Mouse (Mus musculus): ENCODE measurements at regions not wholly inside any gene's neighbourhood (a gene's known extent, or its start where the extent isn't known, plus 50 kb on each side); places are given as distances from the start of the nearest gene placed in this dataset.
"Not testable (repeated sequence)": the region's sequence is repeated elsewhere in the genome, so short reads cannot be mapped to it uniquely, and the experiment has no call there.

- no peak overlapping the region for H3K27ac ChIP-seq (replicated peaks)
- no peak overlapping the region for H3K9ac ChIP-seq (replicated peaks)
- no peaks in the 10 kb centered on the region for H3K27me3 ChIP-seq
- ATAC-seq (replicated peaks): peak; percentile 72
- H3K4me2 ChIP-seq (replicated peaks): no peak overlapping the region
- peaks cover 6% of the 10 kb centered on the region; the same call in 1 of the 2 replicates for H3K4me1 ChIP-seq
- H3K36me3 ChIP-seq: no peaks in the 10 kb centered on the region
- 7% methylated on average over 5 of the region's 5 CpGs for WGBS
- H3K4me3 ChIP-seq: no peak overlapping the region
- no peaks in the 10 kb centered on the region for H3K9me3 ChIP-seq
Measured at GRCm38 (mm10) chr15:44851346-44852064, 4717.3 kb downstream of the 9330182O14Rik start.

- H3K27me3 ChIP-seq: no peaks in the 10 kb centered on the region
- ATAC-seq (replicated peaks): no peak
- H3K4me3 ChIP-seq: no peak overlapping the region
Measured at GRCm38 (mm10) chr15:44857080-44857479, 4722.9 kb downstream of the 9330182O14Rik start.

GRCm38 (mm10) chr15:44859369-44859768, 4725.2 kb downstream of the 9330182O14Rik start:
- 49% methylated on average over 3 of the region's 3 CpGs for WGBS
- H3K27ac ChIP-seq (replicated peaks): no peak overlapping the region
- H3K4me1 ChIP-seq: no peaks in the 10 kb centered on the region
- no peaks in the 10 kb centered on the region for H3K36me3 ChIP-seq
- no peak overlapping the region for H3K9ac ChIP-seq (replicated peaks)
- H3K4me2 ChIP-seq (replicated peaks): no peak overlapping the region
- H3K27me3 ChIP-seq: no peaks in the 10 kb centered on the region
- H3K4me3 ChIP-seq: no peak overlapping the region
- no peaks in the 10 kb centered on the region for H3K9me3 ChIP-seq
- ATAC-seq (replicated peaks): no peak

More at GRCm38 (mm10) chr15:44857080-44857479, 4722.9 kb downstream of the 9330182O14Rik start:
- 47% methylated on average over 1 of the region's 1 CpGs for WGBS
- Histone ChIP-seq H3K27ac (replicated peaks) (no peak overlapping the region), H3K4me2 (replicated peaks) (no peak overlapping the region), H3K36me3 (no peaks in the 10 kb centered on the region), H3K9ac (replicated peaks) (no peak overlapping the region), H3K4me1 (no peaks in the 10 kb centered on the region), H3K9me3 (no peaks in the 10 kb centered on the region)

GRCm38 (mm10) chr15:44860204-44860806, 4726.1 kb downstream of the 9330182O14Rik start:
- no peaks in the 10 kb centered on the region for H3K36me3 ChIP-seq
- no peaks in the 10 kb centered on the region for H3K9me3 ChIP-seq
- WGBS: 44% methylated on average over 1 of the region's 1 CpGs
- H3K27me3 ChIP-seq: no peaks in the 10 kb centered on the region
- no peaks in the 10 kb centered on the region for H3K4me1 ChIP-seq
- no peak overlapping the region for H3K4me3 ChIP-seq
- ATAC-seq (replicated peaks): peak; percentile 71
- H3K4me2 ChIP-seq (replicated peaks): no peak overlapping the region
- no peak overlapping the region for H3K9ac ChIP-seq (replicated peaks)
- H3K27ac ChIP-seq (replicated peaks): no peak overlapping the region

- Histone ChIP-seq H3K4me1 (no peaks in the 10 kb centered on the region), H3K27me3 (no peaks in the 10 kb centered on the region), H3K27ac (replicated peaks) (no peak overlapping the region), H3K9ac (replicated peaks) (no peak overlapping the region), H3K4me3 (no peak overlapping the region), H3K36me3 (no peaks in the 10 kb centered on the region), H3K4me2 (replicated peaks) (no peak overlapping the region), H3K9me3 (no peaks in the 10 kb centered on the region)
- no peak for ATAC-seq (replicated peaks)
- WGBS: 64% methylated on average over 3 of the region's 3 CpGs
Measured at GRCm38 (mm10) chr15:44868537-44868936, 4734.4 kb downstream of the 9330182O14Rik start.

GRCm38 (mm10) chr15:44869023-44869422, 4734.9 kb downstream of the 9330182O14Rik start:
- no peak for ATAC-seq (replicated peaks)
- Histone ChIP-seq H3K27me3 (no peaks in the 10 kb centered on the region), H3K4me1 (no peaks in the 10 kb centered on the region), H3K27ac (replicated peaks) (no peak overlapping the region), H3K4me2 (replicated peaks) (no peak overlapping the region), H3K9me3 (no peaks in the 10 kb centered on the region), H3K36me3 (no peaks in the 10 kb centered on the region), H3K4me3 (no peak overlapping the region), H3K9ac (replicated peaks) (no peak overlapping the region)
- 75% methylated on average over 4 of the region's 4 CpGs for WGBS

- Histone ChIP-seq H3K9me3 (no peaks in the 10 kb centered on the region), H3K36me3 (no peaks in the 10 kb centered on the region), H3K4me2 (replicated peaks) (no peak overlapping the region), H3K9ac (replicated peaks) (no peak overlapping the region), H3K27me3 (no peaks in the 10 kb centered on the region), H3K27ac (replicated peaks) (no peak overlapping the region), H3K4me3 (no peak overlapping the region), H3K4me1 (no peaks in the 10 kb centered on the region)
- ATAC-seq (replicated peaks): no peak
- 81% methylated on average over 2 of the region's 2 CpGs for WGBS
Measured at GRCm38 (mm10) chr15:44869672-44870071, 4735.5 kb downstream of the 9330182O14Rik start.

GRCm38 (mm10) chr15:44870934-44871333, 4736.8 kb downstream of the 9330182O14Rik start:
- H3K4me1 ChIP-seq; H3K36me3 ChIP-seq; H3K27ac ChIP-seq (replicated peaks); H3K4me3 ChIP-seq; H3K27me3 ChIP-seq; H3K9ac ChIP-seq (replicated peaks); H3K4me2 ChIP-seq (replicated peaks); ATAC-seq (replicated peaks); H3K9me3 ChIP-seq: not testable (repeated sequence)
- 86% methylated on average over 3 of the region's 3 CpGs for WGBS

- no peak overlapping the region for H3K27ac ChIP-seq (replicated peaks)
- H3K4me3 ChIP-seq: no peak overlapping the region
- no peak overlapping the region for H3K4me2 ChIP-seq (replicated peaks)
- H3K27me3 ChIP-seq: no peaks in the 10 kb centered on the region
- no peaks in the 10 kb centered on the region for H3K9me3 ChIP-seq
- no peak overlapping the region for H3K9ac ChIP-seq (replicated peaks)
- no peaks in the 10 kb centered on the region for H3K4me1 ChIP-seq
- 88% methylated on average over 4 of the region's 4 CpGs for WGBS
- no peak for ATAC-seq (replicated peaks)
- H3K36me3 ChIP-seq: no peaks in the 10 kb centered on the region
Measured at GRCm38 (mm10) chr15:44882219-44882618, 4748.1 kb downstream of the 9330182O14Rik start.

- no peaks in the 10 kb centered on the region for H3K9me3 ChIP-seq
- H3K27me3 ChIP-seq: no peaks in the 10 kb centered on the region
- H3K4me3 ChIP-seq: no peak overlapping the region
- no peak for ATAC-seq (replicated peaks)
- 54% methylated on average over 1 of the region's 1 CpGs for WGBS
- no peak overlapping the region for H3K4me2 ChIP-seq (replicated peaks)
- H3K9ac ChIP-seq (replicated peaks): no peak overlapping the region
- no peaks in the 10 kb centered on the region for H3K4me1 ChIP-seq
- H3K36me3 ChIP-seq: no peaks in the 10 kb centered on the region
- no peak overlapping the region for H3K27ac ChIP-seq (replicated peaks)
Measured at GRCm38 (mm10) chr15:44891544-44891943, 4757.4 kb downstream of the 9330182O14Rik start.

GRCm38 (mm10) chr15:44896220-44896619, 4762.1 kb downstream of the 9330182O14Rik start:
- no peak; the same call in 1 of the 2 replicates for ATAC-seq (replicated peaks)
- H3K9me3 ChIP-seq: no peaks in the 10 kb centered on the region
- WGBS: 59% methylated on average over 1 of the region's 1 CpGs

GRCm38 (mm10) chr15:44897572-44897971, 4763.4 kb downstream of the 9330182O14Rik start:
- no peak for ATAC-seq (replicated peaks)
- no peaks in the 10 kb centered on the region for H3K36me3 ChIP-seq
- no peak overlapping the region for H3K4me2 ChIP-seq (replicated peaks)
- no peaks in the 10 kb centered on the region for H3K27me3 ChIP-seq
- no peaks in the 10 kb centered on the region for H3K4me1 ChIP-seq
- H3K9ac ChIP-seq (replicated peaks): no peak overlapping the region
- no peaks in the 10 kb centered on the region for H3K9me3 ChIP-seq
- H3K4me3 ChIP-seq: no peak overlapping the region
- 0 out of 2 replicates have a peak overlapping the region, but pooled peaks have one; percentile 19 for H3K27ac ChIP-seq (replicated peaks)
- 84% methylated on average over 1 of the region's 1 CpGs for WGBS

More at GRCm38 (mm10) chr15:44896220-44896619, 4762.1 kb downstream of the 9330182O14Rik start:
- Histone ChIP-seq H3K27me3 (no peaks in the 10 kb centered on the region), H3K27ac (replicated peaks) (no peak overlapping the region), H3K4me1 (no peaks in the 10 kb centered on the region), H3K4me3 (no peak overlapping the region), H3K4me2 (replicated peaks) (no peak overlapping the region), H3K9ac (replicated peaks) (no peak overlapping the region), H3K36me3 (no peaks in the 10 kb centered on the region)
